In genomic region chr11:107028275-107028618, GRCm38 (mm10) we compare ENCODE assay signal across 8 mouse cellular contexts. TPM values are rescaled to one million over a fixed set of nuclear protein-coding genes. Genes with fewer than 3 reads are reported as not detected.
DNase-seq lines count a peak whose midpoint lies in the region; ATAC-seq and TF ChIP-seq lines count a peak whose summit lies in the region.

No protein-coding gene starts in this region.

- H3K4me2 ChIP-seq in limb, embryonic 14.5 days (replicated peaks; ENCODE audit: low read depth, low read length, severe bottlenecking) = peak overlapping the region; percentile 76
- H3K4me2 ChIP-seq in neural tube, embryonic 14.5 days (ENCODE audit: low read depth, low read length) = peak overlapping the region; percentile 66

- H3K27ac ChIP-seq in embryonic fibroblast, embryonic 13.5 days (ENCODE audit: insufficient read depth, low read length) = no peak overlapping the region
- H3K27ac ChIP-seq in limb, embryonic 14.5 days (replicated peaks; ENCODE audit: low read depth, low read length) = no peak overlapping the region; the same call in 1 of the 2 replicates
- H3K27ac ChIP-seq in neural tube, embryonic 14.5 days (ENCODE audit: low read depth, low read length) = peak overlapping the region; percentile 80

- peak overlapping the region; percentile 63 for H3K9ac ChIP-seq in limb, embryonic 14.5 days (ENCODE audit: low read depth, low read length, severe bottlenecking)
- H3K9ac ChIP-seq in neural tube, embryonic 14.5 days (replicated peaks; ENCODE audit: low read depth, low read length) = peak overlapping the region; percentile 61

- no peak for TF ChIP-seq CTCF in lung, adult 2 months (IDR thresholded peaks at IDR 0.05; ENCODE audit: insufficient read depth, low read length)
- TF ChIP-seq CTCF in embryonic fibroblast, embryonic 13.5 days (IDR thresholded peaks at IDR 0.05; ENCODE audit: borderline replicate concordance, insufficient read depth, low read length) = no peak

- DNase-seq in lung, adult 2 months = no peak
- no peak for DNase-seq in lung, postnatal 4 days
- no peak for DNase-seq in limb, embryonic 14.5 days (ENCODE audit: low spot score)
- no peak for DNase-seq in embryo, embryonic 11 days
- no peak for DNase-seq in spleen, adult 12 weeks (ENCODE audit: low spot score)
- DNase-seq in adrenal gland, postnatal 25 days = no peak

- peak; percentile 60 for ATAC-seq in limb, embryonic 14.5 days (ENCODE audit: low FRiP score, low read depth)
- peak; percentile 55; the same call in 1 of the 2 replicates for ATAC-seq in neural tube, embryonic 14.5 days (ENCODE audit: low read depth)

- no peaks in the 10 kb centered on the region; the same call in none of the 2 replicates for H3K36me3 ChIP-seq in limb, embryonic 14.5 days (ENCODE audit: control insufficient read depth, insufficient read depth, low read length)
- H3K36me3 ChIP-seq in neural tube, embryonic 14.5 days (ENCODE audit: control insufficient read depth, insufficient read depth, low read length) = 0 out of 2 replicates have a peak, but pooled peaks cover 6% of the 10 kb centered on the region

- 3% methylated on average over 29 of the region's 29 CpGs for WGBS in lung, adult 2 months
- WGBS in limb, embryonic 14.5 days = 2% methylated on average over 29 of the region's 29 CpGs
- WGBS in neural tube, embryonic 14.5 days = 5% methylated on average over 29 of the region's 29 CpGs

- H3K4me1 ChIP-seq in lung, adult 2 months (ENCODE audit: control insufficient read depth, insufficient read depth, low read length) = peaks cover 9% of the 10 kb centered on the region
- H3K4me1 ChIP-seq in embryonic fibroblast, embryonic 13.5 days (ENCODE audit: control insufficient read depth, insufficient read depth, low read length) = no peaks in the 10 kb centered on the region; the same call in none of the 2 replicates
- H3K4me1 ChIP-seq in limb, embryonic 14.5 days (ENCODE audit: control insufficient read depth, insufficient read depth, low read length) = peaks cover 13% of the 10 kb centered on the region
- H3K4me1 ChIP-seq in neural tube, embryonic 14.5 days (ENCODE audit: control insufficient read depth, insufficient read depth, low read length) = peaks cover 5% of the 10 kb centered on the region; the same call in 1 of the 2 replicates

- H3K9me3 ChIP-seq in limb, embryonic 14.5 days (ENCODE audit: control insufficient read depth, low read length) = no peaks in the 10 kb centered on the region
- H3K9me3 ChIP-seq in neural tube, embryonic 14.5 days (ENCODE audit: control insufficient read depth, low read length) = no peaks in the 10 kb centered on the region

- no peak for TF ChIP-seq POLR2A in lung, adult 2 months (IDR thresholded peaks at IDR 0.05; ENCODE audit: borderline replicate concordance, extremely low read depth, low read depth, low read length)
- TF ChIP-seq POLR2A in embryonic fibroblast, embryonic 13.5 days (IDR thresholded peaks at IDR 0.05; ENCODE audit: low read depth, low read length) = no peak
- 0 out of 2 replicates have a peak, but pooled peaks have one; percentile 1 for TF ChIP-seq POLR2A in limb, embryonic 14.5 days (IDR thresholded peaks at IDR 0.05; ENCODE audit: borderline replicate concordance, extremely low read depth, insufficient read depth, insufficient read length)

- peaks cover 10% of the 10 kb centered on the region for H3K27me3 ChIP-seq in limb, embryonic 14.5 days (ENCODE audit: control insufficient read depth, insufficient read depth, low read length)
- no peaks in the 10 kb centered on the region for H3K27me3 ChIP-seq in neural tube, embryonic 14.5 days (ENCODE audit: control insufficient read depth, insufficient read depth, low read length)

- H3K4me3 ChIP-seq in lung, adult 2 months (replicated peaks; ENCODE audit: extremely low read depth, low read depth, low read length) = peak overlapping the region; percentile 96
- peak overlapping the region; percentile 56 for H3K4me3 ChIP-seq in embryonic fibroblast, embryonic 13.5 days (ENCODE audit: insufficient read depth, low read length)
- peak overlapping the region; percentile 65 for H3K4me3 ChIP-seq in limb, embryonic 14.5 days (replicated peaks; ENCODE audit: low read length)
- peak overlapping the region; percentile 59 for H3K4me3 ChIP-seq in neural tube, embryonic 14.5 days (ENCODE audit: low read depth, low read length)

RNA-seq across cellular contexts. Expression of gene 1810010H24Rik, which starts 2.8 kb away (rescaled TPM):
- polyA plus RNA-seq in lung, adult 2 months (2012; rRNA removed) = 39.7 and 53.1 TPM in 2 replicates
- 0.60 and 1.4 TPM in 2 replicates for polyA plus RNA-seq in embryonic fibroblast, embryonic 13.5 days (2011; ENCODE audit: insufficient read length, low read depth, missing spikeins)
- 2.2 and 2.3 TPM in 2 replicates for polyA plus RNA-seq in limb, embryonic 14.5 days (2012; rRNA removed)
- 2.6 and 3.1 TPM in 2 replicates for polyA plus RNA-seq in limb, embryonic 14.5 days (2014; fragmentation: Nextera tagmentation; extraction: Ambion mirVana)
- 9.8 and 9.9 TPM in 2 replicates for polyA plus RNA-seq in neural tube, embryonic 14.5 days (2014; fragmentation: Nextera tagmentation; extraction: Ambion mirVana)
- 2.8 and 4.2 TPM in 2 replicates for total RNA-seq in adrenal gland, postnatal 25 days (2021)

RNA-seq across cellular contexts. Expression of gene Kpna2, which starts 28.9 kb away (rescaled TPM):
- 3.0 and 13.6 TPM in 2 replicates for polyA plus RNA-seq in lung, adult 2 months (2012; rRNA removed)
- 215 and 225 TPM in 2 replicates for polyA plus RNA-seq in embryonic fibroblast, embryonic 13.5 days (2011; ENCODE audit: insufficient read length, low read depth, missing spikeins)
- polyA plus RNA-seq in limb, embryonic 14.5 days (2012; rRNA removed) = 194 and 224 TPM in 2 replicates
- polyA plus RNA-seq in limb, embryonic 14.5 days (2014; fragmentation: Nextera tagmentation; extraction: Ambion mirVana) = 291 and 311 TPM in 2 replicates
- 110 and 128 TPM in 2 replicates for polyA plus RNA-seq in neural tube, embryonic 14.5 days (2014; fragmentation: Nextera tagmentation; extraction: Ambion mirVana)
- 34.7 and 36.0 TPM in 2 replicates for total RNA-seq in adrenal gland, postnatal 25 days (2021)
